Mouse (Mus musculus) heart, postnatal 14 days (tissue): Measurements from ENCODE around the gene Tnks2. TPM values are rescaled to one million over a fixed set of nuclear protein-coding genes. Genes with fewer than 3 reads are reported as not detected.
A peak's percentile ranks its signal among the peaks of the same experiment; 100 is the strongest.
"Not testable (repeated sequence)": the region's sequence is repeated elsewhere in the genome, so short reads cannot be mapped to it uniquely, and the experiment has no call there.

Experiments
- DNase-seq, 2 experiments: peaks; one replicate each; pipeline ENCODE4 v3.0.0; 2021 to 2022
- intact Hi-C: fragments of 180-260 bp; cut with DNase I; formaldehyde crosslinking; loops from one replicate; pipeline ENCODE4 v1.15.1; 2025
- total RNA-seq, 2 experiments: library from RNA; stranded (reverse); gene quantifications; 2 replicates each; pipeline ENCODE4 v1.2.3; 2021

Tnks2 gene
- total RNA-seq, 2 experiments from 2014 or later = 89.3 to 92.3 TPM

DNA sequence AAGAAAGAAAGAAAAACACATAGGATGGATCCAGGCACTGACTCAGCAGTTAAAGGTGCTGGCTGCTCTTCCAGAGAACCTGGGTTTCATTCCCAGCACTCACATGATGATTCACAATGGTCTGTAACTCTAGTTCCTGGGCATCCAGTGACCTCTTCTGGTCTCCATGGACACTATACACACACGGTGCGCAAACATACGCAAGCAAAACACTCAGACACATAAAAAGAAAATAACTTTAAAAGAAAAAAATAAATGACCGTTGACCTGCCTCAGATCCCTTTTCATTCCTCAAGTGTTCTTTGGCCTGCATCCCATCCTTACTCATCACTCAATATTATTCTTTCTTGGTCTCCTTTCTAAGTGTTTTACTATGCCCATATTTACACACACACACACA, 13.6 kb upstream of the Tnks2 start:
- no peak for DNase-seq
- intact Hi-C loops = no loop called here

GRCm38 (mm10) chr19:36821301-36821700, 12.7 kb upstream of the Tnks2 start:
- intact Hi-C loops, DNase-seq: not testable (repeated sequence)

- no peak for DNase-seq
- intact Hi-C loops = no loop called here
These were observed 11.3 kb upstream of the Tnks2 start for GRCm38 (mm10) chr19:36822701-36823100.

- DNase-seq = no peak
- intact Hi-C loops = no loop called here
These were observed 6.4 kb upstream of the Tnks2 start for GRCm38 (mm10) chr19:36827650-36828049.

DNA sequence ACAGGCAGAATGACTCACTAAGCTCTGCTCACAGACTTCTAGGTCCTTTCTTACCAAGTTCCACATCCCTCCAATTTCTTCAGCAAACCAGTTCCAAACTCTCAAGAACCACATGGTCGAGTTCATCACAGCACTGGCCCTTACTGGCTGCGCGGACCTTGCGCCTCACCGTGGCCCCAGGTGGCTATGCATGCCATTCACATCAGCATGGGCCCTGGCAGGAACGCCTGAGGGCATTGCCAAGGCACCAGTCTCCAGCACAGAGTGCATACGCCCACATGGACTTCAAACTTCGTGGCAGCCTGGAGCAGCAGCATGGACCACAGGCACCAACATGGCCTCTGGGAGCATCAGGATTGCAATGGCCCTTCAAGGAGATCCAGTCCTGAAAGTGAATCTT, 5.7 kb upstream of the Tnks2 start:
- DNase-seq = no peak
- intact Hi-C loops = no loop called here

GRCm38 (mm10) chr19:36832951-36833787, 863 bp upstream of the Tnks2 start:
- peak; percentile 57 to 64 for DNase-seq
- intact Hi-C loops = no loop called here

- DNase-seq = peak; percentile 58
- intact Hi-C loops = loop anchor here (2.0 kb wide), 1 partner anchor 16 kb away; no protein-coding TSS in a partner anchor
These were observed 750 bp downstream of the Tnks2 start for GRCm38 (mm10) chr19:36834532-36835431.

GRCm38 (mm10) chr19:36836035-36836434, 2.0 kb downstream of the Tnks2 start:
- peak in 1 of 2 experiments; percentile 18 for DNase-seq
- intact Hi-C loops = no loop called here

DNA sequence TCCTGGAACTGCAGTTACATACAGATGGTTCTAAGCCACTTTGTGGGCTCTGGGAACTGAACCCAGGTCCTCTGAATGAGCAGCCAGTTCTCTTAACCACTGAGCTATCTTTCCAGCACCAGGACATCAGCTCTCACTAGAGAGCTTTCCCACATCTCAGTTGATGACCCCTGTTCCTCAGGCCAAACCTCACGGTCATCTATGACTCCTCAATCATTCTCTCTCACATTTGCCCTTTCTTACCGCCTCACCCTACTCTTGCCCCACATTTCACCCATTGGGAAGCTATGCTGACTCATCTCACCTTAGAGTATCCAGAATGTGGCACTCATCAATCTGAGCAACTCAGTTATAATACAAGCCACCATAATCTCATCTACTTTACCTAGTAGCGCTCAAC, 6.3 kb downstream of the Tnks2 start:
- DNase-seq = no peak
- intact Hi-C loops = no loop called here

- no peak for DNase-seq
- intact Hi-C loops = no loop called here
These were observed 9.8 kb downstream of the Tnks2 start for GRCm38 (mm10) chr19:36843866-36844265.

DNA sequence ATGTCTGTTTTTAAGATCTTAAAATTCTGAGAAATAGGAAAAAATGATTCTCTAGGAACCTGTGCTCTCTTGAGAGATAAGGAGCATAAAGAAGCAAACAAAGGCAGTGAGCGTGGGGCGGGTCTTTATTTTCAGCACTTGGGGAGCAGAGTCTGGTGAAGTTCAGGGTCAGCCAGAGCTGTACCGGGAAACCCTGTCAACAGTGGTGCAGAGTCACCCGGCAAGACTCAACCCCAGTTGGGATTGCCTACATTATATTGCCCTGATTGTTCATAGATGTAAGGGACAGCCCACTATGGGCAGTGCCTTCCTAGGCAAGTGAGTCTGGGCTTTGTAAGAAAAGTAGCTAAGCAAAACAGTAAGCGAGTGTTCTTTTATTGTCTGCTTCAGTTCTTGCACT, 11.9 kb downstream of the Tnks2 start:
- intact Hi-C loops = no loop called here
- no peak for DNase-seq

DNA sequence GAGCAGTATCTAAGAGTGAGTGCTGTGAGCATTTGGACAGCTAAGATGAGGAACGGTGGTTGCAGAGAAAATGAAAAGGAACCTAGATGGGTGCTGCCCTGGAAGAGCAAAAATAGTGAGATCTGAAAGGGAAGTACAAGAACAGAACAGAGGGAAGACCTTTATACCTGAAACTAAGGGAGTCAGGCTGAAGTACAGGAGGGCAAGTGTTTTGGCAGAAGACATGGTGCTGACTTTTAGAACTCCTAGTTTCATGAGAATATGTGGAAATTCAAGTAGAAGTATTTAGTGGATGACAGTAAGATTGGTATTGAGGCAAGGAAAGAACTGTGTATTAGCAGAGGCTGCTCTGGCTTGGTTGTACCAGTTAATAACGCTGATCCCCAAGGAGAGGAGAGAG, 19.8 kb downstream of the Tnks2 start:
- intact Hi-C loops = no loop called here
- DNase-seq = no peak

GRCm38 (mm10) chr19:36857851-36858250, 23.8 kb downstream of the Tnks2 start:
- intact Hi-C loops = loop anchor here (5.0 kb wide), 1 partner anchor 41 kb away; no protein-coding TSS in a partner anchor
- DNase-seq = no peak

DNA sequence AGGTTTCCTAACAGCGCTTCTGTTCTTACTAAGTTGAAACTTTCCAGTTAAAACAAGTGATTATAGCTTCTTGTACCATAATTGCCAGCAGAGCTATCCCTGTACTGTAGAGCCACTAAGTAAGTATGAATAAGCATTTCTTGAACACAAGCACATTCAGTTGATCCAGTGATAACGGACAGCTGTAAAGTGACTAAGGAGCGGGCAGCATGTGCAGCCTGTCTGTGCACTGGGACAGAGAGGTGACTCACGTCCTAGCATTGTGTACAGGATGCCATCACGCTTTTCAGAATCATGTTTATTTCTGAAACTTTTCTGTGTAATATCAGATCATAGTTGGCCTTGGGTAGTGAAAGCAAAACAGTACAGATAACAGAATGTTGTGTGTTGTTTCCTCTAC, 26.4 kb downstream of the Tnks2 start:
- intact Hi-C loops = loop anchor here (10.0 kb wide), 1 partner anchor 134 kb away; no protein-coding TSS in a partner anchor
- no peak for DNase-seq

DNA sequence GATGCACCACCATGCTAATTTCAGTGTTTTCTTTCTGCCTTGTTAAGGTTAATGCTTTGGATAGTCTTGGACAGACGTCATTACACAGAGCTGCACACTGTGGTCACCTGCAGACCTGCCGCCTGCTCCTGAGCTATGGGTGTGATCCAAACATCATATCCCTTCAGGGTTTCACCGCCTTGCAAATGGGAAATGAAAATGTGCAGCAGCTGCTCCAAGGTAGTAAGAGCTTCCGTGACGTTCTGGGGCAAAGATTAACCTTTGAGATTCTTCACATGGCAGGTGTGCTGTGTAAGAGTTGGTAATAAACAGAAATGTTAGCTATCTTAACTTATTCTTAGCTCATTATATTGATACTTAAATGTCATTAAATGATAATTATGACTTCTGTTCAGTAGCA, 31.9 kb downstream of the Tnks2 start:
- intact Hi-C loops = loop anchor here (10.0 kb wide), 1 partner anchor 129 kb away; no protein-coding TSS in a partner anchor
- DNase-seq = no peak

- intact Hi-C loops = loop anchor here (10.0 kb wide), 1 partner anchor 127 kb away; no protein-coding TSS in a partner anchor
- no peak for DNase-seq
These were observed 33.4 kb downstream of the Tnks2 start for GRCm38 (mm10) chr19:36867416-36867815.

DNA sequence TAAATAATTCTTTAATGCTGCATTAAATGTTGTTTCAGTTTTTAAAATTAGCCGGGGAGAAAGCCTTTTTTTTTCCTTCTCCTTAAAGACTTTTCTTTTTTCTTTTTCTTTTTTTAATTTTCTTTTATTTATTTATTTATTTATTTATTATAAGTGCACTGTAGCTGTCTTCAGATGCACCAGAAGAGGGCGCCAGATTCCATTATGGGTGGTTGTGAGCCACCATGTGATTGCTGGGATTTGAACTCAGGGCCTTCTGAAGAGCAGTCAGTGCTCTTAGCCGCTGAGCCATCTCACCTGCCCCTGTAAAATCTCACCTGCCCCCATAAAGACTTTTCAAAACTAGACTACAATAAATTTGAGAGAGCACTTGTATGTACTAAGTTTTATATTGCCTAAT, 34.6 kb downstream of the Tnks2 start:
- not testable (repeated sequence) for DNase-seq
- intact Hi-C loops = loop anchor here (10.0 kb wide), 1 partner anchor 126 kb away; no protein-coding TSS in a partner anchor

DNA sequence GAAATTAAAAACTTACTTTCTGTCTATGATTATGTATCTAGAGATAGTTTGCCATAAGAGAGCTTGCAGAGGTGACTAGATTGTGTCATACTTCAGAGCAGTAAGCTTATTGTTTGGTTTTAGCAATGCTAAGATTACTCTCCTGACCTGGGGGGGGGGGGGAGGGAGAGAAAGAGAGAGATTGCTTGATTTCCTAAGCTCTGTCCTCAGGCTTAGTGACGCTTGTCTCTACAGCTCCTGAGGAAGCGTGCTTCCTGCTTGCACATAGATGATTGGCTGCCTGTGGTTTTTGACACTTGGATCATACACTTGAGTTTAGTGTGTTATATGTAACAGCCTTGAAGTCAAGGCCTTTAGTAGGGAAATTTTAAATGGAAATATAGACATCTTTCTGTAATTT, 40.6 kb downstream of the Tnks2 start:
- intact Hi-C loops = no loop called here
- no peak for DNase-seq

DNA sequence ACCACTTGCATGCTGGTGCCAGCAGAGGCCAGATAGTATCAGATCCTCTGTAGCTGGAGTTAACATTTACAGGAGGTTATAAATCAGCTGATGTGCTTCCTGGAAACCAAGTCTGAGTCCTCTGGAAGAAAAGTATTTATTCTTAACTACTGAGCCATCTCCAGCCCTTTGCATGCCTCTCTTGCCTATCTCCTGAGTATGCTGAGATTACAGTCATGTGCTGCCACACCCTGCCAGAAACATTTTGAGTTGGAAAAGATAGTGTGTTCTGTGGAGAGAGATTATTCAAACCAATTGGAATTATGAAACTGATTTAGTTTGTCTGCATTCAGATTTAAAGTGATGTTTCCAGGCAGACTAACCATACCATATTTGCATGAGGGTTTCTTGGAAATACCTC, 43.3 kb downstream of the Tnks2 start:
- DNase-seq = no peak
- intact Hi-C loops = no loop called here

DNA sequence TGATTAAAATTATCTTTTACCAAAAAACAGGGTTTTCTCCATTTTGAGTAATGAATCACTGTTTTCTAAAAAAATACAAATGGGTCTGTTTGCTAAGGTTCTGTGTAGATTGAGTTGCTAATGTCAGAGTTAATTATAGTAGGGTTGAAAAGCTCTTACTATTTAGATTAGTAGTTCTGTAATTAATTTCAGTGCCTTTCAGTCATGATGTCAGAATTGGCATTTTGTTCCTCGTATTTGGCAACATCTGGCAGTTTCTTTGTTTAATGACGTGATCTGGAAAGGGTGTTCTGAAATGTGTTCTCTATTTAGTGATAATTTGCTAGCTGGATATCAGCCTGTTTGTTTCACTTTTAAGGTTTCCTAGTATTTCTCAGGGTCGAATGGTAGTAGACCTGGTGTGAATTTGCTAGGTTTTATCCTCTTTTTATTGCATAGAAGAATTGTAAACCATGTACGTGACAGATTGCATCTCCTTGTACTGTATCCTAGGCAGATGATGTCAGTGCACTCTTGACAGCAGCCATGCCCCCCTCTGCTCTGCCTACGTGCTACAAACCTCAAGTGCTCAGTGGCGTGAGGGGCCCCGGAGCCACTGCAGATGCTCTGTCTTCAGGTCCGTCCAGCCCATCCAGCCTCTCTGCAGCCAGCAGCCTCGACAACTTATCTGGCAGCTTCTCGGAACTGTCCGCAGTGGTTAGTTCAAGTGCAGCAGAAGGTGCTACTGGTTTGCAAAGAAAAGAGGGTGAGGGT, 44.9 kb downstream of the Tnks2 start:
- intact Hi-C loops = no loop called here

More for the DNA sequence above, 44.9 kb downstream of the Tnks2 start:
- DNase-seq = no peak
